Mouse (Mus musculus): Measurements from ENCODE around the gene Hist1h2ac.
A peak's percentile ranks its signal among the peaks of the same experiment; 100 is the strongest.
"Not testable (repeated sequence)": the region's sequence is repeated elsewhere in the genome, so short reads cannot be mapped to it uniquely, and the experiment has no call there.

Hist1h2ac gene

GRCm38 (mm10) chr13:23700786-23701520 lies 17.2 kb upstream of the Hist1h2ac start:
- DNase-seq (ENCODE audit: extremely low spot score, low read depth, low spot score), result peak; percentile 83

GRCm38 (mm10) chr13:23699767-23700166 lies 16.0 kb upstream of the Hist1h2ac start:
- no peak for DNase-seq (ENCODE audit: extremely low spot score, low read depth, low spot score)

- no peak for DNase-seq (ENCODE audit: extremely low spot score, low read depth, low spot score)
Measured at GRCm38 (mm10) chr13:23698996-23699395, 15.2 kb upstream of the Hist1h2ac start.

GRCm38 (mm10) chr13:23698300-23698693 lies 14.5 kb upstream of the Hist1h2ac start, which contains the start of gene Hist1h4c:
Gene Hist1h4c, minus strand, starts transcription at chr13:23698454.
- peak; percentile 99 for DNase-seq (ENCODE audit: extremely low spot score, low read depth, low spot score)

DNA sequence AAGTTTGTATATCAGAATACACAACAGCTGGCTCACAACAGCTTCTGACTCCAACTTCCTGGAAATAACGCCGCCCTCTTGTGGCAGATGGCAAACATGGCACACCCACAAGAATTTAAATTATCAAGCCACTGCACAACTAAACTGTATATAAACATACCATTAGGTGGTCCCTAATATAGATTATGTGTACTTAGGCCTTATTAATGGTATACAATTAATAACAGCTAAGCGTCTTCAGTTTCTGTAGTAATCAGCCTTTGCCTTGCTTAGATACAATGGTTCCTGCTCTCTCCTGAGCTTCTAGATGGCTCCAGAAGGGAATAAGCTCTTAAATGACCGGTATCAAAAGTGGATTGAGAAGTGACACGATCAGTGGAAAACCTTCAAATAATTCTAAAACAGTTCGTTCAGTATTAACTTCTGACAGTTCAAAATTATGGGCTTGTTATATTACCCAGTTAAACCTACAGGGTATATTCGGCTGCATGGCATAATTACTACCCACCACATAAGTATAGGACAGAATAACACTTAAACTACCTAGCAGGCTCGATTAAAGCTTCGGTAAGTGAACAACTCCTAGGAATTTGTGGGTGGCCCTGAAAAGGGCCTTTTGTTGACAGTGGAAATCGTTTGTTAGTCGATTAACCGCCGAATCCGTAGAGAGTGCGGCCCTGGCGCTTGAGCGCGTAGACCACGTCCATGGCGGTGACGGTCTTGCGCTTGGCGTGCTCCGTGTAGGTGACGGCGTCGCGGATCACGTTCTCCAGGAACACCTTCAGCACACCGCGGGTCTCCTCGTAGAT lies 13.9 kb upstream of the Hist1h2ac start:
- DNase-seq (ENCODE audit: extremely low spot score, low read depth, low spot score), result peak; percentile 82

GRCm38 (mm10) chr13:23696061-23696474 lies 12.3 kb upstream of the Hist1h2ac start:
- no peak for DNase-seq (ENCODE audit: extremely low spot score, low read depth, low spot score)

- DNase-seq (ENCODE audit: extremely low spot score, low read depth, low spot score), result no peak
Measured at GRCm38 (mm10) chr13:23695514-23695913, 11.8 kb upstream of the Hist1h2ac start, which contains the start of gene Hist1h1t. Gene Hist1h1t, plus strand, starts transcription at chr13:23695814.

GRCm38 (mm10) chr13:23694956-23695355 lies 11.2 kb upstream of the Hist1h2ac start:
- no peak for DNase-seq (ENCODE audit: extremely low spot score, low read depth, low spot score)

- no peak for DNase-seq (ENCODE audit: extremely low spot score, low read depth, low spot score)
Measured at GRCm38 (mm10) chr13:23693856-23694440, 10.2 kb upstream of the Hist1h2ac start.

DNA sequence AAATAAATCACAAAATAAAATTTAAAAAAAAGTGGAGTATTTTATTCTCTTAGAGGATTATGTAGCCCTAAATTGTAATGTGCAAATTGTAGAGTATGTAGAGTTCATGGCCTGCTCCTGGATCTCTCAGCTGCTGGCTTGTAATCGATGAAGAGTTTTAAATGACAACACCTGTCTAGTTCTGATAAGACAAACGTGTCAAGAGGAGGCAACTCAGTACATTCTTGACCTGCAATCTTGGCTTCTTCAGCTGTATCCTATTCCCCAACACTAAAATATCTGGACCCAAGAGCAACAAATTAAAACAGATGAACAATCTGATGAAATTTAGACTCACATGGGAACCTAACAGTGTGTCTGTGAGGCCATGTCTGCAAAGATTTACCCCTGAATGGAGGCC lies 5.7 kb upstream of the Hist1h2ac start:
- DNase-seq (ENCODE audit: extremely low spot score, low read depth, low spot score), result no peak

GRCm38 (mm10) chr13:23688956-23689355 lies 5.2 kb upstream of the Hist1h2ac start:
- DNase-seq (ENCODE audit: extremely low spot score, low read depth, low spot score), result no peak

DNA sequence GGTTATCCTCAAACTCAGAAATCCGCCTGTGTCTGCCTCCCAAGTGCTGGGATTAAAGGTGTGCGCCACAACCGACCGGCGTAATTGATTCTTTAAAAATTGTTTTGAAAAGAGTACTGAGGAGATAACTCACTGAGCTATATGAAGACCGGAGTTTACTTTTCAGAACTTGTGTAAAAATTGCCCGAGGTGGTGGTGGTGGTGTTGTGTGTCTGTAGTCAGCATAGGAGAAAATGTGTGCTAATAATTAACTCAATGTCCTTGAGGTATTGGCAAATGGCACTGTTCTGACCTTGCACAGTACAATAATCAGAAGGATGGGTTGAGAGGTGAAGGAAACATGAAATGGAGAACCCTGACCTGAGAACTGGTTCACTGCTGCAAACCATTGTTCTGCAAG lies 4.2 kb upstream of the Hist1h2ac start:
- no peak for DNase-seq (ENCODE audit: extremely low spot score, low read depth, low spot score)

DNA sequence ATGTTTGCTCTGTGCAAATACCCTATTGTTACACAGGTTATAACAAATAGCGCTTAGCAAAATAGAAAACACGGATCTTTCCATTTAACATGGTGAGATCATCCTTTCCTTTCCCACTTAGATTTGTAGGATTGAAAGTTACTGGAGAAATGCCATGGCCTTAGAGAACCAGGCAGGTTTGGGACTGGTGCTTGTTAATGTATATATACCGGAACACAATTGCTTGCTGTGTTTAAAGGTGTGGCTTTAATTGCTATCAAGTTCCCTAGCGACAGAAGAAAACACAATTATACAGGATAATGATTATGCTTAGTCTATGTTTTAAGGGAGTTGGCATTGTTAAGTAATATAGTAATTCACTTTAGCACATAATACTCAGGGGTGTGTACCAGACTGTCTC lies 3.4 kb upstream of the Hist1h2ac start:
- no peak for DNase-seq (ENCODE audit: extremely low spot score, low read depth, low spot score)

- DNase-seq (ENCODE audit: extremely low spot score, low read depth, low spot score), result no peak
Measured at GRCm38 (mm10) chr13:23685966-23686365, 2.2 kb upstream of the Hist1h2ac start.

GRCm38 (mm10) chr13:23685121-23685861 lies 1.5 kb upstream of the Hist1h2ac start:
- DNase-seq (ENCODE audit: extremely low spot score, low read depth, low spot score), result peak; percentile 67

DNA sequence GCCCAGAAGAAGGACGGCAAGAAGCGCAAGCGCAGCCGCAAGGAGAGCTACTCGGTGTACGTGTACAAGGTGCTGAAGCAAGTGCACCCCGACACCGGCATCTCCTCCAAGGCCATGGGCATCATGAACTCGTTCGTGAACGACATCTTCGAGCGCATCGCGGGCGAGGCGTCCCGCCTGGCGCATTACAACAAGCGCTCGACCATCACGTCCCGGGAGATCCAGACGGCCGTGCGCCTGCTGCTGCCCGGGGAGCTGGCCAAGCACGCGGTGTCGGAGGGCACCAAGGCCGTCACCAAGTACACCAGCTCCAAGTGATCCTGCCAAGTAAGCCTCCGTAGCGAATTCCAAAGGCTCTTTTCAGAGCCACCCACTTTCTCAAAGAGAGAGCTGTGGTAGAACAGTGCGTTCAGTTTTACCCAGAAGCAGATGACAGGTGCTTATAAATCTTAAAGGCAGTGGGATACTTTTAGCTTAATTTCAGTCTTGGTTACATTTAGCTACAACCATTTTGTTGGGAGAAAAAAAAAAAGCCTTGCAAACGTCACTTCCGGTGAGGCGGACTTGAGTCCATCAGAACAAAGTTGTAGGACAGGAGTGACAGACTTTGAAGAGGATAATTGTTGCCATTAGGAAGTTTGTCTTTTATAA lies 672 bp upstream of the Hist1h2ac start:
- peak; percentile 89 for DNase-seq (ENCODE audit: extremely low spot score, low read depth, low spot score)

DNA sequence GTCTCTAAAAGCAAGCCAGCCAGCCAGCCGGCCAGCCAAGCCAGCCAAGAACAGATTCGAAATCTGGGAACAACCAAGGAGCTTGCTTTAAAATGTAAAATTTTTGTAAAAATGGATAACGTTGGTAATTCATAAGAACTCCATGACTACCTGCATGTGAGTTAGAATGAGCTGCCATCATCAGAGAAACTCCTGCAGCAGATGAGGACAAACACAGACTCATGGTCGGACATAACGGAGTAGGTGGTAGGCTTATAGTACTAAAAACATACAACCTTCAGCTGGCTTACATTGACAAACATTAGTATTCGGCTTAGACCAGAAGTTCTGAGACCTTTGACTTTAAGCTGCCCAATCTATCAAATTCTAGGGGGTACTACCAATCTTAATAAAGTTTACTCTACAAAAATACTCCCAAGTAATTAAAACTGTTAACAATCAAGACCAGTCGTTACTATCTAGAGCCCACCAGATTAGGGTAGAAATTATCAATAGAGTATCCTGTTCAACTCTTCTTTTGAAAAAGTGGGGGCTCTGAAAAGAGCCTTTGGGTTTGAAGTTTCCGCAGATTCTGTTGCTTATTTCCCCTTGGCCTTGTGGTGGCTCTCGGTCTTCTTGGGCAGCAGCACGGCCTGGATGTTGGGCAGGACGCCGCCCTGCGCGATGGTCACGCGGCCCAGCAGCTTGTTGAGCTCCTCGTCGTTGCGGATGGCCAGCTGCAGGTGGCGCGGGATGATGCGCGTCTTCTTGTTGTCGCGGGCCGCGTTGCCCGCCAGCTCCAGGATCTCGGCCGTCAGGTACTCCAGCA lies 597 bp downstream of the Hist1h2ac start:
- not testable (repeated sequence) for DNase-seq (ENCODE audit: extremely low spot score, low read depth, low spot score)

DNA sequence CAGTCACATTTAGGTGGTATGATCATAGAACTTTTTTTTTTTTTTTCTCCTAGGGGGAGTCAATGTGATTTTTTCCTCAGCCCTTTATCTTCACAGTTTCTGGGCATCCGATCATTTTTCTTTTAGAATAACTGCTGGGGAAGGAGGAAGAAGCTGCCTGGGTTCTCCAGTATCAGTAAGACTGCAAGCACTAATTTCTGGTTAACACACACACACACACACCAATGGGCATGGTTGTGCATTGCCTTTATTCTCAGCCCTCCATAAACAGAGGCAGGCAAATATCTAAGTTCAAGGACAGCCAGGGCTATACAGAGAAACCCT lies 1.2 kb downstream of the Hist1h2ac start:
- no peak for DNase-seq (ENCODE audit: extremely low spot score, low read depth, low spot score)

DNA sequence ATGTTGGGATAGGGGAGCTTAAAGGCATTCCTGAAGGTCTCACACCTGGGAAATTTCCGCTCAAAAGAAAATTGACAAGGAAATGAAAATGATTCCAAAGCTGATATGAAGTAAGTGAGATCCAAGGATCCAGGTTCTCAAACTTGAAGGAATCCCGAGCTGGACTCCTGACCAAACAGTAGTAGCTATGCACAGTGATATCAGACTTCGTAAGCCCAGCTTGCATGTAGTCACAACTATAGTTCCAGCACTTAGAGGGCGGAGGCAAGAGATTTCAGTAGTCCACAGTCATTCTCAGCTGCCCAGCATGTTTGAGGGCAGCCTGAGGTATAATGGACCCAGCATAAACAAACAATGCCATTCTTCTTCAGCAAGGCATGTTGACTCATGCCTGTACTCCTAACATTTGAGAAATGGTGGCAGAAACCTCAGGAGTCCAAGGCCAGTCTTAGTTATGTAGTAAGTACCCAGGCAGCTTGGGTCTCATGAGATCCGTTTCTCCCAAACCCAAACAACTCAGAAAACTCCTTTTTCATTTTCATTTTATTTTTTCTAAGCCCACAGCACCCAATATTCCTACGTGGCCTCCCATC lies 1.7 kb downstream of the Hist1h2ac start:
- no peak for DNase-seq (ENCODE audit: extremely low spot score, low read depth, low spot score)

All from hindlimb bud, embryonic 11.5 days (tissue).